Mouse (Mus musculus) C2C12 (cell line): ENCODE results near the gene Isg20. TPM values are rescaled to one million over a fixed set of nuclear protein-coding genes. Genes with fewer than 3 reads are reported as not detected.

Experiments
- H3K27me3 ChIP-seq: one replicate; pipeline ENCODE4 v1.6.1; 2011; ENCODE audit not compliant: control insufficient read depth, insufficient read depth, insufficient read length
- H3K36me3 ChIP-seq: one replicate; pipeline ENCODE4 v1.6.1; 2011; ENCODE audit not compliant: control insufficient read depth, insufficient read depth
- H3K4me3 ChIP-seq: one replicate; pipeline ENCODE4 v1.5.1; 2011; ENCODE audit warnings: mild to moderate bottlenecking, control low read depth; ENCODE audit not compliant: poor library complexity, insufficient read depth, severe bottlenecking
- H3K79me2 ChIP-seq: one replicate; pipeline ENCODE4 v1.6.1; 2011; ENCODE audit not compliant: control insufficient read depth, insufficient read depth
- H3K79me3 ChIP-seq: one replicate; pipeline ENCODE4 v1.6.1; 2011; ENCODE audit warnings: low read depth, control low read depth
- H3ac ChIP-seq: one replicate; pipeline ENCODE3; 2011; ENCODE audit warnings: low read depth; ENCODE audit not compliant: control insufficient read depth, insufficient read length
- CEBPB ChIP-seq: IDR thresholded peaks from one replicate; pipeline ENCODE4 v1.6.1; 2011; ENCODE audit warnings: low read depth, mild to moderate bottlenecking, control low read depth, moderate library complexity
- CTCF ChIP-seq: IDR thresholded peaks from one replicate; pipeline ENCODE4 v1.5.1; 2011; ENCODE audit not compliant: control insufficient read depth, insufficient read depth, insufficient read length
- FOSL1 ChIP-seq: IDR thresholded peaks from one replicate; pipeline ENCODE4 v1.8.0; 2011; ENCODE audit warnings: mild to moderate bottlenecking, low read length; ENCODE audit not compliant: poor library complexity, insufficient read depth, severe bottlenecking
- MAX ChIP-seq: IDR thresholded peaks from one replicate; pipeline ENCODE4 v1.6.1; 2011; ENCODE audit warnings: mild to moderate bottlenecking, control low read depth
- MYOD1 ChIP-seq: IDR thresholded peaks from one replicate; pipeline ENCODE4 v1.6.1; 2011; ENCODE audit warnings: low read depth; ENCODE audit not compliant: control insufficient read depth, insufficient read length
- MYOG ChIP-seq: IDR thresholded peaks from one replicate; pipeline ENCODE4 v1.6.1; 2011; ENCODE audit not compliant: control insufficient read depth, insufficient read length; ENCODE audit errors: extremely low read depth
- USF1 ChIP-seq: IDR thresholded peaks from one replicate; pipeline ENCODE4 v1.6.1; 2011; ENCODE audit warnings: low read depth, mild to moderate bottlenecking, control low read depth, moderate library complexity
- polyA plus RNA-seq: library from polyadenylated mRNA; unstranded; fragments of >200 nt; fragmentation: generic; extraction: Trizol; gene quantifications from one replicate; pipeline ENCODE4 v1.2.1, GENCODE M21; 2012; ENCODE audit warnings: missing spikeins

Gene Isg20
- polyA plus RNA-seq, 1 experiment: 5.3 TPM

- Histone ChIP-seq H3ac (no peak overlapping the region), H3K79me2 (no peaks in the 10 kb centered on the region), H3K79me3 (no peaks in the 10 kb centered on the region), H3K27me3 (peaks cover 5% of the 10 kb centered on the region), H3K4me3 (no peak overlapping the region), H3K36me3 (no peaks in the 10 kb centered on the region)
- no peak for TF ChIP-seq MAX
- TF ChIP-seq MYOG: no peak
- no peak for TF ChIP-seq MYOD1
- TF ChIP-seq CTCF: no peak
- TF ChIP-seq FOSL1: no peak
- no peak for TF ChIP-seq CEBPB
- no peak for TF ChIP-seq USF1
These were observed 12.9 kb downstream of the Isg20 start for GRCm38 (mm10) chr7:78926156-78926555.

- H3K79me2 ChIP-seq: no peaks in the 10 kb centered on the region
- peaks cover 5% of the 10 kb centered on the region for H3K27me3 ChIP-seq
- TF ChIP-seq MYOG: no peak
- TF ChIP-seq CTCF: no peak
- no peak for TF ChIP-seq USF1
- TF ChIP-seq MAX: no peak
- no peak for TF ChIP-seq FOSL1
- TF ChIP-seq CEBPB: no peak
- TF ChIP-seq MYOD1: no peak
- H3K36me3 ChIP-seq: no peaks in the 10 kb centered on the region
- H3K79me3 ChIP-seq: no peaks in the 10 kb centered on the region
- H3ac ChIP-seq: no peak overlapping the region
- no peak overlapping the region for H3K4me3 ChIP-seq
These were observed 14.0 kb downstream of the Isg20 start for GRCm38 (mm10) chr7:78927266-78927665.

DNA sequence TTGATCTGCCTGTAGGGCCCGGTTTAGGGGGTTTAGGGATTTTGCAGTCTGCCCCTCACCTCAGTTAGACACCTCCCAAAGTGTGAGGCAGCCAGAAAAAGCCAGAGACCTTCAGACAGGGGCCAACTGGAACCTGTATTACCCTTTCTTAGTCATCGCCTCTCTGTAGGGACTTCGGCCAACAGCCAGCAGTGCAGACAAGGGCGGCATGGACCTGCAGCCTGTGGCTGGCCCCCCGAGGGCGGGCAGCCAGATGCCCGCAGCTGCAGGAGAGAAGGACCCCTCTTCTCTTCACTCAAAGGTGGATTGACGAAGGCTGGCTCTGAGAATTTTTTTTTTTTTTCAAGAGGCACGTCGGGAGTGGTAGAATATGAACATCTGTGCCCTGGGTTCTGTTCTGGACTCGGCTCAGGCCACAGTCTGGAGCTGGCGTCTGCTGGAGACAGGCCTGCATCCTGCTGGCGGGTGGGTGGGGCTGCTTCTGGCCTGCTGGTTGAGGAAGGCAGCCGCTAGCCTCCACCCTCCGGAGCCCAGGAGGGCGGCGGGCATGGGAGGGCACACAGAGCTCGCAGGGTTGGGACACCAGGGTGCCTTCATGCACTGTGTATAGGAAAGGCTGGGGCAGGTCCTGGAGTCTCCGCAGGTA is 25.9 kb downstream of the Isg20 start:
- H3K4me3 ChIP-seq: no peak overlapping the region
- H3K79me3 ChIP-seq: no peaks in the 10 kb centered on the region
- TF ChIP-seq MYOG (no peak), USF1 (no peak), CTCF (no peak), CEBPB (no peak), FOSL1 (no peak), MYOD1 (no peak), MAX (no peak)
- H3K36me3 ChIP-seq: no peaks in the 10 kb centered on the region
- H3ac ChIP-seq: no peak overlapping the region
- no peaks in the 10 kb centered on the region for H3K79me2 ChIP-seq
- H3K27me3 ChIP-seq: peaks cover 35% of the 10 kb centered on the region

DNA sequence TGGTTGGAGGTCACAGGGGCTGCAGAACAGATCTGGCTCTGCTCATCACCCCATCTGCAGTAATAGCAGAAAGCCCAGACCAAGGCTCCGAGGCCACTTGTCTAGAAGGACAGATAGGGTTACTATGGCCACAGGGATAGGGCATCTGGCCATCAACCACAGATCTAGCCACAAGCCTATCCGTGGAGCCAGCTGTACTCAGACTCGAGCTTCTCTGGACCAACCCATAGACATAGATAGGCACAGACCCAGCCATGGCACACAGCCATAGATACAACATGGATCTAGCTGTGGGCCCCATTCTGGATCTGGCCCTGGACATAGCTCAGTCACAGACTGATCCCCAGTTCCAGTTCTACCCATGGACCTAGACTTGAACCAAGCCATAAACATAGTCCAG is 27.7 kb downstream of the Isg20 start:
- H3K4me3 ChIP-seq: no peak overlapping the region
- peaks cover 37% of the 10 kb centered on the region for H3K27me3 ChIP-seq
- no peaks in the 10 kb centered on the region for H3K36me3 ChIP-seq
- no peak overlapping the region for H3ac ChIP-seq
- H3K79me2 ChIP-seq: no peaks in the 10 kb centered on the region
- no peaks in the 10 kb centered on the region for H3K79me3 ChIP-seq
- no peak for TF ChIP-seq MYOD1
- no peak for TF ChIP-seq CTCF
- TF ChIP-seq CEBPB: no peak
- TF ChIP-seq USF1: no peak
- no peak for TF ChIP-seq MYOG
- TF ChIP-seq MAX: no peak
- no peak for TF ChIP-seq FOSL1

- Histone ChIP-seq H3K79me3 (no peaks in the 10 kb centered on the region), H3K27me3 (peaks cover 32% of the 10 kb centered on the region), H3K79me2 (no peaks in the 10 kb centered on the region), H3K4me3 (no peak overlapping the region), H3K36me3 (no peaks in the 10 kb centered on the region), H3ac (no peak overlapping the region)
- TF ChIP-seq MYOG (no peak), CTCF (no peak), MAX (no peak), USF1 (no peak), MYOD1 (no peak)
These were observed 29.3 kb downstream of the Isg20 start for GRCm38 (mm10) chr7:78942544-78942943.

DNA sequence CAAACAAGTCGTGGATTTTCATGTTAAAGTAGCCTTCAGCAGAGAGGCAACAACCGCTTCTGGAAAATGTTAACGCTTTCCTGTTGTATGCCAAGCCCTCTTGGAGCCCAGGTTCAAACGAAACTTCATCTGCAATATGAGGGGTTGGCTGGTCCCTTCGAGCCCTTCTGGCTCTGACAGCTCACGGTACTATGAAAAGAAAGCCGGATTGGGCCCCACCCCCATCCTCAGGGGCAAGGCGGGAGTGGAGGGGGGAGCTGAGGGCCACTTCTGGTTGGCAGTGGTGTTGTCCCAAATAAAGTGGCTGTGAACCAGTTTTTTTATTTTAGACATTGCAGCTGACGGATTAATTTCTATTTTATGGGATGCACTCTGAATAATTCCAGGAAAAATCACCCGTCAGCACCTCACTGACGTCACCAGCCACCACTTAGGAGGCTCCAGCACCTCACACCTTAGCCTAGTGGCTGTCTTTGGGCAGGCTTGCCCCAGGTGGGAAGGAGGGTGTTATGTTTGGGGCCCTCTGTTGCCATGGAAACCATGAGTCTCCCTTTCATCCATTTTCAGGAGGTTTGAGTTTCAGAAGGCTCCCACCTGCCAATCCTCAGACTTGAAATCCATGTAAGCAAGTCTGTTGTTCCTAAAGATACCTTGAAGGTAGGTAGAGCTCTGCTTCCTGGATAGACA is 40.8 kb downstream of the Isg20 start:
- H3K79me2 ChIP-seq: no peaks in the 10 kb centered on the region
- no peak overlapping the region for H3ac ChIP-seq
- no peak overlapping the region for H3K4me3 ChIP-seq
- peaks cover 15% of the 10 kb centered on the region for H3K27me3 ChIP-seq
- no peaks in the 10 kb centered on the region for H3K36me3 ChIP-seq
- no peaks in the 10 kb centered on the region for H3K79me3 ChIP-seq
- TF ChIP-seq MYOG: no peak
